Mouse (Mus musculus): ENCODE measurements around the gene Gabpb1. TPM values are rescaled to one million over a fixed set of nuclear protein-coding genes. Genes with fewer than 3 reads are reported as not detected.

Gabpb1 gene
- polyA plus RNA-seq, 1 experiment from 2014 or later = 39.1 TPM

- WGBS = 87% methylated on average over 8 of the region's 8 CpGs
- Histone ChIP-seq H3K4me3 (ENCODE audit: low read depth, low read length) (no peak overlapping the region), H3K27ac (ENCODE audit: low read depth, low read length) (no peak overlapping the region), H3K27me3 (ENCODE audit: control insufficient read depth, insufficient read depth, low read length) (no peaks in the 10 kb centered on the region), H3K9me3 (ENCODE audit: control insufficient read depth, low read length) (no peaks in the 10 kb centered on the region), H3K9ac (replicated peaks; ENCODE audit: low read depth, low read length) (no peak overlapping the region), H3K36me3 (ENCODE audit: control insufficient read depth, insufficient read depth, low read length) (no peaks in the 10 kb centered on the region), H3K4me2 (ENCODE audit: low read depth, low read length) (no peak overlapping the region), H3K4me1 (ENCODE audit: control insufficient read depth, insufficient read depth, low read length) (no peaks in the 10 kb centered on the region)
- ATAC-seq (ENCODE audit: low read depth) = no peak
Observed at GRCm38 (mm10) chr2:126584621-126585369, 91.3 kb downstream of the Gabpb1 start.

- no peaks in the 10 kb centered on the region for H3K36me3 ChIP-seq (ENCODE audit: control insufficient read depth, insufficient read depth, low read length)
- no peaks in the 10 kb centered on the region for H3K9me3 ChIP-seq (ENCODE audit: control insufficient read depth, low read length)
- no peak overlapping the region for H3K9ac ChIP-seq (replicated peaks; ENCODE audit: low read depth, low read length)
- WGBS = 74% methylated on average over 6 of the region's 6 CpGs
- no peaks in the 10 kb centered on the region for H3K27me3 ChIP-seq (ENCODE audit: control insufficient read depth, insufficient read depth, low read length)
- ATAC-seq (ENCODE audit: low read depth) = no peak
- no peak overlapping the region for H3K27ac ChIP-seq (ENCODE audit: low read depth, low read length)
- no peak overlapping the region for H3K4me3 ChIP-seq (ENCODE audit: low read depth, low read length)
- H3K4me2 ChIP-seq (ENCODE audit: low read depth, low read length) = no peak overlapping the region
- no peaks in the 10 kb centered on the region for H3K4me1 ChIP-seq (ENCODE audit: control insufficient read depth, insufficient read depth, low read length)
Observed at GRCm38 (mm10) chr2:126583960-126584359, 92.2 kb downstream of the Gabpb1 start.

- H3K4me3 ChIP-seq (ENCODE audit: low read depth, low read length) = no peak overlapping the region
- 100% methylated on average over 1 of the region's 1 CpGs for WGBS
- no peaks in the 10 kb centered on the region for H3K9me3 ChIP-seq (ENCODE audit: control insufficient read depth, low read length)
- no peaks in the 10 kb centered on the region for H3K4me1 ChIP-seq (ENCODE audit: control insufficient read depth, insufficient read depth, low read length)
- H3K27me3 ChIP-seq (ENCODE audit: control insufficient read depth, insufficient read depth, low read length) = no peaks in the 10 kb centered on the region
- H3K4me2 ChIP-seq (ENCODE audit: low read depth, low read length) = no peak overlapping the region
- H3K9ac ChIP-seq (replicated peaks; ENCODE audit: low read depth, low read length) = no peak overlapping the region
- ATAC-seq (ENCODE audit: low read depth) = no peak
- H3K27ac ChIP-seq (ENCODE audit: low read depth, low read length) = no peak overlapping the region
- H3K36me3 ChIP-seq (ENCODE audit: control insufficient read depth, insufficient read depth, low read length) = no peaks in the 10 kb centered on the region
Observed at GRCm38 (mm10) chr2:126579282-126579681, 96.9 kb downstream of the Gabpb1 start.

Other genes with a start within 250 kb of the Gabpb1 start
- 0.03 and 0.10 TPM in 2 replicates for gene Atp8b4, start 175.7 kb downstream of the Gabpb1 start, polyA plus RNA-seq (2014; fragmentation: Nextera tagmentation; extraction: Ambion mirVana)
- gene Slc27a2, start 123.9 kb downstream of the Gabpb1 start, polyA plus RNA-seq (2014; fragmentation: Nextera tagmentation; extraction: Ambion mirVana) = 10.5 and 12.1 TPM in 2 replicates
- 0.24 and 0.31 TPM in 2 replicates for gene Hdc, start 57.0 kb downstream of the Gabpb1 start, polyA plus RNA-seq (2014; fragmentation: Nextera tagmentation; extraction: Ambion mirVana)
- gene Usp8, start 31.0 kb upstream of the Gabpb1 start, polyA plus RNA-seq (2014; fragmentation: Nextera tagmentation; extraction: Ambion mirVana) = 28.7 and 39.3 TPM in 2 replicates
- 2.7 and 2.9 TPM in 2 replicates for gene Usp50, start 107.1 kb upstream of the Gabpb1 start, polyA plus RNA-seq (2014; fragmentation: Nextera tagmentation; extraction: Ambion mirVana)
- gene Trpm7, start 199.9 kb upstream of the Gabpb1 start, polyA plus RNA-seq (2014; fragmentation: Nextera tagmentation; extraction: Ambion mirVana) = 34.8 and 41.8 TPM in 2 replicates